Mouse (Mus musculus): ENCODE measurements around the gene 3110040M04Rik. TPM values are rescaled to one million over a fixed set of nuclear protein-coding genes. Genes with fewer than 3 reads are reported as not detected.

The 3110040M04Rik gene
- polyA plus RNA-seq, 1 experiment = not detected

- no peaks in the 10 kb centered on the region for H3K4me1 ChIP-seq (ENCODE audit: control insufficient read depth, insufficient read depth, low read length)
- no peak overlapping the region for H3K4me3 ChIP-seq (replicated peaks; ENCODE audit: control insufficient read depth, low read depth, low read length)
- H3K27ac ChIP-seq (ENCODE audit: control insufficient read depth, insufficient read depth, low read depth, low read length, poor library complexity) = no peak overlapping the region
- 68% methylated on average over 8 of the region's 8 CpGs for WGBS
- TF ChIP-seq POLR2A (IDR thresholded peaks at IDR 0.05; ENCODE audit: borderline replicate concordance, control insufficient read depth, low read depth, low read length) (no peak), CTCF (IDR thresholded peaks at IDR 0.05; ENCODE audit: control insufficient read depth, insufficient read depth, low read length) (no peak)
Observed at GRCm38 (mm10) chr1:151227506-151227905, 23.6 kb downstream of the 3110040M04Rik start.

- Histone ChIP-seq H3K4me3 (replicated peaks; ENCODE audit: control insufficient read depth, low read depth, low read length) (no peak overlapping the region), H3K27ac (ENCODE audit: control insufficient read depth, insufficient read depth, low read depth, low read length, poor library complexity) (no peak overlapping the region), H3K4me1 (ENCODE audit: control insufficient read depth, insufficient read depth, low read length) (no peaks in the 10 kb centered on the region)
- TF ChIP-seq POLR2A (IDR thresholded peaks at IDR 0.05; ENCODE audit: borderline replicate concordance, control insufficient read depth, low read depth, low read length) (no peak), CTCF (IDR thresholded peaks at IDR 0.05; ENCODE audit: control insufficient read depth, insufficient read depth, low read length) (no peak)
- 37% methylated on average over 1 of the region's 1 CpGs for WGBS
Observed at GRCm38 (mm10) chr1:151228320-151228989, 24.5 kb downstream of the 3110040M04Rik start.

GRCm38 (mm10) chr1:151232346-151232745, 28.4 kb downstream of the 3110040M04Rik start:
- H3K27ac ChIP-seq (ENCODE audit: control insufficient read depth, insufficient read depth, low read depth, low read length, poor library complexity) = no peak overlapping the region
- no peaks in the 10 kb centered on the region for H3K4me1 ChIP-seq (ENCODE audit: control insufficient read depth, insufficient read depth, low read length)
- TF ChIP-seq CTCF (IDR thresholded peaks at IDR 0.05; ENCODE audit: control insufficient read depth, insufficient read depth, low read length) (no peak), POLR2A (IDR thresholded peaks at IDR 0.05; ENCODE audit: borderline replicate concordance, control insufficient read depth, low read depth, low read length) (no peak)
- no peak overlapping the region for H3K4me3 ChIP-seq (replicated peaks; ENCODE audit: control insufficient read depth, low read depth, low read length)
- 76% methylated on average over 3 of the region's 3 CpGs for WGBS

- WGBS = 63% methylated on average over 3 of the region's 3 CpGs
- TF ChIP-seq CTCF (IDR thresholded peaks at IDR 0.05; ENCODE audit: control insufficient read depth, insufficient read depth, low read length) (no peak), POLR2A (IDR thresholded peaks at IDR 0.05; ENCODE audit: borderline replicate concordance, control insufficient read depth, low read depth, low read length) (no peak)
- no peak overlapping the region for H3K27ac ChIP-seq (ENCODE audit: control insufficient read depth, insufficient read depth, low read depth, low read length, poor library complexity)
- H3K4me1 ChIP-seq (ENCODE audit: control insufficient read depth, insufficient read depth, low read length) = no peaks in the 10 kb centered on the region
- H3K4me3 ChIP-seq (replicated peaks; ENCODE audit: control insufficient read depth, low read depth, low read length) = no peak overlapping the region
Observed at GRCm38 (mm10) chr1:151233756-151234155, 29.8 kb downstream of the 3110040M04Rik start.

GRCm38 (mm10) chr1:151235574-151235973, 31.7 kb downstream of the 3110040M04Rik start:
- Histone ChIP-seq H3K4me1 (ENCODE audit: control insufficient read depth, insufficient read depth, low read length) (no peaks in the 10 kb centered on the region), H3K4me3 (replicated peaks; ENCODE audit: control insufficient read depth, low read depth, low read length) (no peak overlapping the region), H3K27ac (ENCODE audit: control insufficient read depth, insufficient read depth, low read depth, low read length, poor library complexity) (no peak overlapping the region)
- WGBS = 80% methylated on average over 2 of the region's 2 CpGs
- no peak for TF ChIP-seq POLR2A (IDR thresholded peaks at IDR 0.05; ENCODE audit: borderline replicate concordance, control insufficient read depth, low read depth, low read length)
- no peak for TF ChIP-seq CTCF (IDR thresholded peaks at IDR 0.05; ENCODE audit: control insufficient read depth, insufficient read depth, low read length)

- H3K4me3 ChIP-seq (replicated peaks; ENCODE audit: control insufficient read depth, low read depth, low read length) = no peak overlapping the region
- H3K4me1 ChIP-seq (ENCODE audit: control insufficient read depth, insufficient read depth, low read length) = no peaks in the 10 kb centered on the region
- WGBS = 57% methylated on average over 13 of the region's 13 CpGs
- TF ChIP-seq POLR2A (IDR thresholded peaks at IDR 0.05; ENCODE audit: borderline replicate concordance, control insufficient read depth, low read depth, low read length) (no peak), CTCF (IDR thresholded peaks at IDR 0.05; ENCODE audit: control insufficient read depth, insufficient read depth, low read length) (no peak)
- no peak overlapping the region for H3K27ac ChIP-seq (ENCODE audit: control insufficient read depth, insufficient read depth, low read depth, low read length, poor library complexity)
Observed at GRCm38 (mm10) chr1:151236141-151236930, 32.4 kb downstream of the 3110040M04Rik start.

GRCm38 (mm10) chr1:151237780-151238179, 33.9 kb downstream of the 3110040M04Rik start:
- H3K4me1 ChIP-seq (ENCODE audit: control insufficient read depth, insufficient read depth, low read length) = no peaks in the 10 kb centered on the region
- no peak for TF ChIP-seq POLR2A (IDR thresholded peaks at IDR 0.05; ENCODE audit: borderline replicate concordance, control insufficient read depth, low read depth, low read length)
- no peak for TF ChIP-seq CTCF (IDR thresholded peaks at IDR 0.05; ENCODE audit: control insufficient read depth, insufficient read depth, low read length)
- H3K4me3 ChIP-seq (replicated peaks; ENCODE audit: control insufficient read depth, low read depth, low read length) = no peak overlapping the region
- no peak overlapping the region for H3K27ac ChIP-seq (ENCODE audit: control insufficient read depth, insufficient read depth, low read depth, low read length, poor library complexity)
- WGBS = 65% methylated on average over 3 of the region's 3 CpGs

- 61% methylated on average over 4 of the region's 4 CpGs for WGBS
- Histone ChIP-seq H3K4me3 (replicated peaks; ENCODE audit: control insufficient read depth, low read depth, low read length) (no peak overlapping the region), H3K27ac (ENCODE audit: control insufficient read depth, insufficient read depth, low read depth, low read length, poor library complexity) (no peak overlapping the region), H3K4me1 (ENCODE audit: control insufficient read depth, insufficient read depth, low read length) (no peaks in the 10 kb centered on the region)
- TF ChIP-seq CTCF (IDR thresholded peaks at IDR 0.05; ENCODE audit: control insufficient read depth, insufficient read depth, low read length) (no peak), POLR2A (IDR thresholded peaks at IDR 0.05; ENCODE audit: borderline replicate concordance, control insufficient read depth, low read depth, low read length) (no peak)
Observed at GRCm38 (mm10) chr1:151243332-151243731, 39.4 kb downstream of the 3110040M04Rik start.

All from bone marrow, adult 2 months (tissue).